Mouse (Mus musculus): ENCODE data around the gene Rab3gap2.

The Rab3gap2 gene

GRCm38 (mm10) chr1:185226889-185227288, 23.0 kb downstream of the Rab3gap2 start:
- no peak for DNase-seq (ENCODE audit: low read depth)

DNA sequence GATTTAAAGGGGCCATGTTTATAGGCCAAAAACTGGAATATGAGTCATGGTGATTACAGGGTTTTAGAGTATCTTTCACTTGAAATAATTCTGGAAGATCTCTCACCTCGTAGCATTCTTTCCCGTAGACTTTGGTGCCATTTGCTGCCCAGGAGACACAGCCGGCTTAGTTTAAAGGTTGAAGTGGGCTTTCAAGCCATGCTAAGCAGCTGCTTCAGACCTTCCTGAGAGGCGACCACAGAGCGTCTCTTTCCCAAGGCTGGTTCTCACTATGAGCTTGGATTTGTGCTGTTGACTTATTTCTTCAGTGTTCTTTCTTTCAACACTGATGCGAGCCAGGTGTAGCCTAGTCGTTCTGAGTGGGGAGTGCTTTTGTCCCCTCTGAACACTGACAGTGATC, 23.8 kb downstream of the Rab3gap2 start:
- no peak for DNase-seq (ENCODE audit: low read depth)

- peak; percentile 61 for DNase-seq (ENCODE audit: low read depth)
Observed at GRCm38 (mm10) chr1:185229406-185230201, 25.7 kb downstream of the Rab3gap2 start.

DNA sequence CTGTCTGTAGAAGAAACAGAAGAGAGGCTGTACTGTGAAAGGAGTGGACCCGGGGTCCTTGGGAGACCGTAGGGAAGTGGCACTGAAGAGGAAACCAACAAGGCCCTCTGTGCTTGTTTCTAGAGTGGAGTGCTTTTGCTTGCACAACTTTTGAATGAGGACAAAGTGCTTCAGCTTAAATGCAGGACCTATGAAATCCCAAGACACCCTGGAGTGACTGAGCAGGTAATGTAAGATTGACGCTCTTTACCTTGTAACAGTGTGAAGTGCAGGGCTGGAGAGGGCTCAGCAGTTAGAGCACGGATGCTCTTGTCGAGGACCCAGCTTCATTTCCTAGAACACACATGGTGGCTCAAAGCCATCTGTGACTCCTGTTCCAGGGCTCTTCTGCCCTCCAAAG, 31.9 kb downstream of the Rab3gap2 start:
- no peak for DNase-seq (ENCODE audit: low read depth)

- DNase-seq (ENCODE audit: low read depth), result no peak
Observed at GRCm38 (mm10) chr1:185236530-185236929, 32.6 kb downstream of the Rab3gap2 start.

- no peak for DNase-seq (ENCODE audit: low read depth)
Observed at GRCm38 (mm10) chr1:185243013-185243412, 39.1 kb downstream of the Rab3gap2 start.

GRCm38 (mm10) chr1:185245456-185245855, 41.5 kb downstream of the Rab3gap2 start:
- DNase-seq (ENCODE audit: low read depth), result no peak

GRCm38 (mm10) chr1:185247429-185248085, 43.6 kb downstream of the Rab3gap2 start:
- no peak for DNase-seq (ENCODE audit: low read depth)

DNA sequence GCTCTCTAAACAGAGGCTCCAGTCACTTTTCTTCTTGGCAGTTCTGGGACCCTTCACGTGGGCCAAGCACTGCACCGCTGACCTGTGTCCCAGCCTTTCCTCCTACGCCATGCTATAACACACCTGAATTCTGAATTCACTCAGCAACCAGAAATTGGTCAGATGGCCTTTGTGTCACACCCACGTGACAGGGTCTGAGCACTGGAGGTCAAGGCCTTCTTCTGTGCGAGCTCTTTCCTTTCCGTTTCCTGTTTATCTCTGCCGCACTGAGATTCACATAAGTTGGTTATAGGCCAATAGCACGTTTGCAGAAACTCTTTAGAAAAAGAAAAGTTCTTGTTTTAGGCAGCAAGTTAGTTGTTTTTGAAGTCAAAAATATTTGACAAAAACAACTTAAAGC, 44.8 kb downstream of the Rab3gap2 start:
- DNase-seq (ENCODE audit: low read depth), result no peak

GRCm38 (mm10) chr1:185252351-185252750, 48.4 kb downstream of the Rab3gap2 start:
- DNase-seq (ENCODE audit: low read depth), result no peak

DNA sequence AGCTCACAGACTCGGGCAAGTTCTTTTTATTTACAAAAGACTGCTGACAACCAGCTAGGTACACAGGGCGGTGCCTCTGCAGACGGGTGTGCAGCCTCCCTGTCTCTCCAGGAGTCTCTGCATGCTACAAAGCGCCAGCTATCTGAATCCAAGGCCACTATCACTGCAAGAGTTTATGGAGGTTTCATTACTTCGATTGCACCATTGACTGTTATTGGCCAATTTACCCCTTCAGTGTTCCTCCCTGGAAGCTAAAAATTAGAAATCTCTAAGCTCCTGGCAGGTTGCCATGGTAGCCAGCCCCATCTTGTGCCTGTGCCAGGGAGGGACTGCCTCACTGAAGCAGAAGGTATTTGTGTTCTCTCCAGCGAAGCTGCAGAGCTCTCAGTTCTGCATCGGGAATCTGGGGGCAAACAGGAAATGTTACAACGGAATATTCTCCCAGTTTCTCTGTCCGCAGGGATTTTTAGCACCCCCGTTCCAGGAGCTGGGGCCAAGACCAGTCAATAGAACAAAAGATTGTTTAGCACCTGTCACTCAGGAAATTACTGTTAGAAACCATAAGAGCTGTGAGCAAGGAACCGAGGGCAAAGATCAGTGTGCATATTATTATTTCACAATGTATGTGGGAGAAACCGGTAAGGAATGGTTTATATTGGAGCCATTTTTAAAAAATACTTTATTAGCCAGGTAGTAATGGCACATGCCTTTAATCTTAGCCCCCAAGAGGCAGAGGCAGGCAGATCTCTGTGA, 49.4 kb downstream of the Rab3gap2 start:
- no peak for DNase-seq (ENCODE audit: low read depth)

GRCm38 (mm10) chr1:185255336-185255735, 51.4 kb downstream of the Rab3gap2 start:
- no peak for DNase-seq (ENCODE audit: low read depth)

- DNase-seq (ENCODE audit: low read depth), result no peak
Observed at GRCm38 (mm10) chr1:185256753-185257152, 52.8 kb downstream of the Rab3gap2 start.

DNA sequence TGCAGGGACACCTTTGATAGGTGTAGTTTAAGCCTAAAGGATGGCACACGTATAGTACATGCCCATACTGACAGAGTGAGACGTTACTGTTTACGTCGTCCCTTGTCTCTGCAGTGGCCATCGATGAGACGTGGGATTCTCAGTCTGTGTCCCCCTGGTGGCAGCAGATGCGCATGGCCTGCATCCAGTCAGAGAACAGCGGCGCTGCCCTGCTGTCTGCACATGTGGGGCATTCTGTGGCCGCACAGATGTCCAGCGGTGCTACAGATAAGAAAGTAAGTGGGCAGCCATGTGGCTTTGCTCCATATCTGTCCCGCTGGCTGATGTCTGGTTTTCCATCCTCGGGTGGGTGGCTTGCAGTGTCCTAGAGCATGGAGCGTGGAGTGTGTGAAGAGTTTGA, 58.6 kb downstream of the Rab3gap2 start:
- DNase-seq (ENCODE audit: low read depth), result peak; percentile 15

DNA sequence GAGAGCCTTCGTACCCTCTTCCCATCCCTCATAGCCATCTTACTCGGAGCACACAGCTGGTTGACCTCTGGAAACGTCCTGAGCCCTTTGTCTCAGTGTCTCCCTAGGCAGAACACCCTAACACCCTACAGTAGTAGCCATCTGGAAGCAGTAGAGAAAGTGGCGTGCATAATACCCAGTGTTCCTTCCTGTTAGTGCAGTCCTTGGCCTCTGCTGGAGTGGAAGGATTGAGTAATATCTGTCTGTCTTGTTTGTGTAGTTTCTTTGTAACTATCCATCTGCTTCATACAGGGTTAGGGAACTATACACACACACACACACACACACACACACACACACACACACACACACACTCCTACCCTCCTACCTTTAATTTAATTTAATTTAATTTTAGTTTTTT, 64.8 kb downstream of the Rab3gap2 start:
- DNase-seq (ENCODE audit: low read depth), result no peak

- DNase-seq (ENCODE audit: low read depth), result no peak
Observed at GRCm38 (mm10) chr1:185270403-185271097, 66.6 kb downstream of the Rab3gap2 start.

DNA sequence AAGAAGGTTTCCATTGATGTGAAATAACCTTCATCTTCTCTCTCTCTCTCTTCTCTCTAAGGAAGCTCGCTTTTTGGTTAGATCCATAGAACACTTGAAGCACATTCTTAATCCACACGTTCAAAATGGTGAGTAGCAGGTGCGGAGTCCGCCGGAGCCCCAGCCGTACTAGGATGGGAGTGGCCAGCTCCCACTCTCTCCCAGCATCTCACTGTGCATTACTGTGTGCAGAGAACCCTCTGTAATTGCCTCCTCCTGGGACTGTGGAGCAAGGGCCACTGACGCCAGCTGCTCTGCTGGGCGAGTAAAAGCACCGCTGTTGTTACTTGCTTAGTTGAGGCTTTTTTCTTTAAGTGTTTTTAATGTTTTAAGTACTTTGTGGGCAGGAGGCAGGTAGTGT, 67.5 kb downstream of the Rab3gap2 start:
- DNase-seq (ENCODE audit: low read depth), result no peak

- DNase-seq (ENCODE audit: low read depth), result no peak
Observed at GRCm38 (mm10) chr1:185274819-185275545, 71.1 kb downstream of the Rab3gap2 start.

GRCm38 (mm10) chr1:185275976-185276375, 72.1 kb downstream of the Rab3gap2 start:
- no peak for DNase-seq (ENCODE audit: low read depth)

GRCm38 (mm10) chr1:185277022-185277421, 73.1 kb downstream of the Rab3gap2 start:
- no peak for DNase-seq (ENCODE audit: low read depth)

DNA sequence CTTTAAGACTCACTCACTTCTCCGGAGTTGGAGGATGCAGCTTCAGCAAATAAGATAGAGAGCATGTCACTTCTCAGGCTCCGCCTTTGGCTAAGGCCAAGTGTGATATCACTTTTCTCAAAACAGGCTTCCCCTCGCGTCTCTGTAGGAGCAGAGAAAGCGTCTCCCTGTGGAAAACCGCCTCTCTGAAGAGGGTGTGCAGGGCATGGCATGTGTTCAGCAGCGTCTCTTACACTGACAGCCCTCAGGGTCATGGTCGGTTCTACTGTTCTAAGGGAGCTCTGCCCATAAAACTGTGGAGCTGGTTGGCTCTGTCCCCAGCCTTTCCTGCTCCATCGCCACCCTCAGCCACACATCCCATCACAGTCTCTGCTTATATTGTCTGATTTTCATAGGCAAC, 75.4 kb downstream of the Rab3gap2 start:
- DNase-seq (ENCODE audit: low read depth), result no peak

- DNase-seq (ENCODE audit: low read depth), result no peak
Observed at GRCm38 (mm10) chr1:185280616-185281015, 76.7 kb downstream of the Rab3gap2 start.
